Mouse (Mus musculus) liver, embryonic 15.5 days (tissue): ENCODE data around the gene Rpl18. TPM values are rescaled to one million over a fixed set of nuclear protein-coding genes. Genes with fewer than 3 reads are reported as not detected.
A peak's percentile ranks its signal among the peaks of the same experiment; 100 is the strongest.

ENCODE experiments used
- ATAC-seq: fragments of 200-750 bp; cut with Nextera tagmentation; 2 replicates; pipeline ENCODE4 v1.8.0; 2017; ENCODE audit warnings: moderate number of reproducible peaks, mild to moderate bottlenecking, moderate library complexity; ENCODE audit not compliant: insufficient read depth
- H3K27ac ChIP-seq: fragments of 300-500 bp; sonication (generic); replicated peaks from 2 replicates; pipeline ENCODE4 v1.5.1; 2015; ENCODE audit warnings: mild to moderate bottlenecking, inconsistent platforms
- H3K27me3 ChIP-seq: fragments of 300-500 bp; sonication (generic); 2 replicates; pipeline ENCODE4 v1.6.1; 2015; ENCODE audit warnings: mild to moderate bottlenecking, inconsistent platforms
- H3K36me3 ChIP-seq: fragments of 300-500 bp; sonication (generic); replicated peaks from 2 replicates; pipeline ENCODE4 v1.6.1; 2015; ENCODE audit warnings: moderate library complexity, mild to moderate bottlenecking, inconsistent platforms
- H3K4me1 ChIP-seq: fragments of 300-500 bp; sonication (generic); replicated peaks from 2 replicates; pipeline ENCODE4 v1.6.1; 2015; ENCODE audit warnings: inconsistent platforms
- H3K4me2 ChIP-seq: fragments of 300-500 bp; sonication (generic); 2 replicates; pipeline ENCODE4 v1.6.1; 2015; ENCODE audit warnings: moderate library complexity, mild to moderate bottlenecking, inconsistent platforms
- H3K4me3 ChIP-seq: fragments of 300-500 bp; sonication (generic); replicated peaks from 2 replicates; pipeline ENCODE4 v1.5.1; 2015; ENCODE audit warnings: mild to moderate bottlenecking, inconsistent platforms
- H3K9ac ChIP-seq: fragments of 300-500 bp; sonication (generic); 2 replicates; pipeline ENCODE4 v1.6.1; 2015; ENCODE audit warnings: moderate library complexity, mild to moderate bottlenecking, inconsistent platforms
- H3K9me3 ChIP-seq: fragments of 300-500 bp; sonication (generic); replicated peaks from 2 replicates; pipeline ENCODE4 v1.6.1; 2016; ENCODE audit warnings: inconsistent platforms
- whole genome bisulfite sequencing: fragments of 180-500 bp; shearing (Covaris S2); methylation state at CpG from one replicate; pipeline ENCODE4 v1.1.7; 2015; ENCODE audit warnings: mixed read lengths; ENCODE audit not compliant: insufficient replicate concordance; 5-methylcytosine and 5-hydroxymethylcytosine counted together
- polyA plus RNA-seq: library from polyadenylated mRNA; unstranded; fragments of >200 nt; fragmentation: Nextera tagmentation; extraction: Ambion mirVana; gene quantifications from 2 replicates; pipeline ENCODE4 v1.2.1, GENCODE M21; 2015

The Rpl18 gene
- polyA plus RNA-seq, 1 experiment from 2014 or later: 542 TPM

GRCm38 (mm10) chr7:45721642-45722347 is 6.5 kb downstream of the Rpl18 start:
- no peak for ATAC-seq
- Histone ChIP-seq H3K4me3 (no peak overlapping the region), H3K27me3 (no peaks in the 10 kb centered on the region), H3K4me1 (peaks cover 31% of the 10 kb centered on the region), H3K4me2 (no peak overlapping the region), H3K9me3 (no peaks in the 10 kb centered on the region), H3K27ac (no peak overlapping the region), H3K9ac (no peak overlapping the region), H3K36me3 (peaks cover 71% of the 10 kb centered on the region)
- 66% methylated on average over 13 of the region's 13 CpGs for WGBS

- Histone ChIP-seq H3K27ac (no peak overlapping the region), H3K4me2 (no peak overlapping the region), H3K9me3 (no peaks in the 10 kb centered on the region), H3K4me3 (no peak overlapping the region), H3K4me1 (peaks cover 28% of the 10 kb centered on the region), H3K36me3 (peaks cover 71% of the 10 kb centered on the region), H3K27me3 (no peaks in the 10 kb centered on the region), H3K9ac (no peak overlapping the region)
- whole genome bisulfite sequencing: 77% methylated on average over 13 of the region's 13 CpGs
- ATAC-seq: no peak
Observed at GRCm38 (mm10) chr7:45722348-45722713, 7.1 kb downstream of the Rpl18 start.

GRCm38 (mm10) chr7:45723301-45723700 is 8.0 kb downstream of the Rpl18 start:
- H3K36me3 ChIP-seq: peaks cover 71% of the 10 kb centered on the region
- no peak for ATAC-seq
- peaks cover 31% of the 10 kb centered on the region for H3K4me1 ChIP-seq
- H3K4me2 ChIP-seq: no peak overlapping the region
- no peak overlapping the region for H3K27ac ChIP-seq
- H3K27me3 ChIP-seq: no peaks in the 10 kb centered on the region
- 77% methylated on average over 4 of the region's 4 CpGs for WGBS
- H3K4me3 ChIP-seq: no peak overlapping the region
- no peak overlapping the region for H3K9ac ChIP-seq
- H3K9me3 ChIP-seq: no peaks in the 10 kb centered on the region

GRCm38 (mm10) chr7:45723781-45724180 is 8.5 kb downstream of the Rpl18 start:
- Histone ChIP-seq H3K4me2 (no peak overlapping the region), H3K4me3 (no peak overlapping the region), H3K27me3 (no peaks in the 10 kb centered on the region), H3K27ac (no peak overlapping the region), H3K4me1 (peaks cover 28% of the 10 kb centered on the region), H3K9ac (no peak overlapping the region), H3K36me3 (peaks cover 71% of the 10 kb centered on the region), H3K9me3 (no peaks in the 10 kb centered on the region)
- ATAC-seq: no peak
- 83% methylated on average over 14 of the region's 14 CpGs for WGBS

- Histone ChIP-seq H3K9ac (no peak overlapping the region), H3K4me2 (no peak overlapping the region), H3K27ac (no peak overlapping the region), H3K4me3 (no peak overlapping the region), H3K36me3 (peaks cover 59% of the 10 kb centered on the region), H3K9me3 (no peaks in the 10 kb centered on the region), H3K4me1 (peaks cover 15% of the 10 kb centered on the region), H3K27me3 (no peaks in the 10 kb centered on the region)
- 80% methylated on average over 9 of the region's 9 CpGs for WGBS
- no peak for ATAC-seq
Observed at GRCm38 (mm10) chr7:45725151-45725550, 9.9 kb downstream of the Rpl18 start.

GRCm38 (mm10) chr7:45725713-45726112 is 10.5 kb downstream of the Rpl18 start, which contains the start of gene Spaca4:
Gene Spaca4 (minus strand): TSS chr7:45725813.
- 81% methylated on average over 11 of the region's 11 CpGs for WGBS
- Histone ChIP-seq H3K27me3 (no peaks in the 10 kb centered on the region), H3K9ac (no peak within 1 kb of the TSS), H3K27ac (no peak within 1 kb of the TSS), H3K4me1 (peaks cover 12% of the 10 kb centered on the region), H3K4me2 (no peak within 1 kb of the TSS), H3K36me3 (peaks cover 53% of the 10 kb centered on the region), H3K4me3 (no peak within 1 kb of the TSS), H3K9me3 (no peaks in the 10 kb centered on the region)
- no peak for ATAC-seq

GRCm38 (mm10) chr7:45726419-45726818 is 11.2 kb downstream of the Rpl18 start:
- Histone ChIP-seq H3K4me3 (no peak overlapping the region), H3K27me3 (no peaks in the 10 kb centered on the region), H3K27ac (no peak overlapping the region), H3K9ac (no peak overlapping the region), H3K36me3 (peaks cover 46% of the 10 kb centered on the region), H3K4me1 (peaks cover 13% of the 10 kb centered on the region), H3K4me2 (no peak overlapping the region), H3K9me3 (no peaks in the 10 kb centered on the region)
- no peak for ATAC-seq
- WGBS: 85% methylated on average over 10 of the region's 10 CpGs

- WGBS: 63% methylated on average over 3 of the region's 3 CpGs
- peaks cover 34% of the 10 kb centered on the region for H3K36me3 ChIP-seq
- no peak overlapping the region for H3K9ac ChIP-seq
- H3K27me3 ChIP-seq: no peaks in the 10 kb centered on the region
- H3K4me1 ChIP-seq: peaks cover 13% of the 10 kb centered on the region
- H3K9me3 ChIP-seq: no peaks in the 10 kb centered on the region
- no peak overlapping the region for H3K27ac ChIP-seq
- H3K4me3 ChIP-seq: no peak overlapping the region
- ATAC-seq: no peak
- H3K4me2 ChIP-seq: no peak overlapping the region
Observed at GRCm38 (mm10) chr7:45727625-45728024, 12.4 kb downstream of the Rpl18 start.

GRCm38 (mm10) chr7:45730727-45731431 is 15.6 kb downstream of the Rpl18 start:
- WGBS: 29% methylated on average over 16 of the region's 16 CpGs
- H3K4me2 ChIP-seq: no peak overlapping the region
- ATAC-seq: 0 out of 2 replicates have a peak, but pooled peaks have one; percentile 19
- peaks cover 13% of the 10 kb centered on the region for H3K4me1 ChIP-seq
- H3K27me3 ChIP-seq: no peaks in the 10 kb centered on the region
- no peaks in the 10 kb centered on the region for H3K9me3 ChIP-seq
- H3K36me3 ChIP-seq: peaks cover 2% of the 10 kb centered on the region; the same call in 1 of the 2 replicates
- no peak overlapping the region for H3K27ac ChIP-seq
- H3K4me3 ChIP-seq: no peak overlapping the region
- H3K9ac ChIP-seq: no peak overlapping the region

GRCm38 (mm10) chr7:45733477-45733876 is 18.2 kb downstream of the Rpl18 start:
- Histone ChIP-seq H3K36me3 (no peaks in the 10 kb centered on the region), H3K9ac (no peak overlapping the region), H3K4me1 (peaks cover 7% of the 10 kb centered on the region), H3K9me3 (no peaks in the 10 kb centered on the region), H3K27me3 (no peaks in the 10 kb centered on the region), H3K27ac (no peak overlapping the region), H3K4me3 (no peak overlapping the region), H3K4me2 (no peak overlapping the region)
- 56% methylated on average over 5 of the region's 5 CpGs for whole genome bisulfite sequencing
- no peak for ATAC-seq

- 9% methylated on average over 9 of the region's 9 CpGs for WGBS
Observed at GRCm38 (mm10) chr7:45739162-45739763, 24.0 kb downstream of the Rpl18 start.

More at GRCm38 (mm10) chr7:45739162-45739763, 24.0 kb downstream of the Rpl18 start:
- Histone ChIP-seq H3K9ac (no peak overlapping the region), H3K9me3 (no peaks in the 10 kb centered on the region), H3K4me3 (no peak overlapping the region), H3K36me3 (no peaks in the 10 kb centered on the region), H3K27ac (no peak overlapping the region), H3K4me2 (no peak overlapping the region), H3K27me3 (no peaks in the 10 kb centered on the region), H3K4me1 (0 out of 2 replicates have a peak, but pooled peaks cover 12% of the 10 kb centered on the region)
- no peak for ATAC-seq
